Mouse (Mus musculus): ENCODE results near the gene Trip11. TPM values are rescaled to one million over a fixed set of nuclear protein-coding genes. Genes with fewer than 3 reads are reported as not detected.
A peak's percentile ranks its signal among the peaks of the same experiment; 100 is the strongest.

Trip11 gene
- total and polyA plus RNA-seq, 2 experiments from 2014 or later: 24.8 to 26.3 TPM

GRCm38 (mm10) chr12:101823161-101823560 is 89.9 kb downstream of the Trip11 start:
- TF ChIP-seq CTCF (IDR thresholded peaks at IDR 0.05): no peak
- Histone ChIP-seq H3K9ac (replicated peaks; ENCODE audit: low read length, poor library complexity, severe bottlenecking) (no peak overlapping the region), H3K27ac (ENCODE audit: low read depth, low read length) (no peak overlapping the region), H3K9me3 (ENCODE audit: low read length) (no peaks in the 10 kb centered on the region), H3K27me3 (ENCODE audit: insufficient read depth, low read length) (no peaks in the 10 kb centered on the region; the same call in 1 of the 2 replicates), H3K4me1 (ENCODE audit: insufficient read depth, low read length) (peaks cover 4% of the 10 kb centered on the region; the same call in 1 of the 2 replicates), H3K4me3 (ENCODE audit: low read depth, low read length) (no peak overlapping the region), H3K36me3 (ENCODE audit: insufficient read depth, low read length) (no peaks in the 10 kb centered on the region), H3K4me2 (ENCODE audit: low read depth, low read length, poor library complexity, severe bottlenecking) (no peak overlapping the region)
- WGBS: 94% methylated on average over 4 of the region's 4 CpGs
- ATAC-seq (ENCODE audit: low FRiP score) (no peak), DNase-seq (ENCODE audit: low spot score) (no peak)

- 37% methylated on average over 3 of the region's 3 CpGs for WGBS
- no peaks in the 10 kb centered on the region for H3K36me3 ChIP-seq (ENCODE audit: insufficient read depth, low read length)
- H3K9ac ChIP-seq (replicated peaks; ENCODE audit: low read length, poor library complexity, severe bottlenecking): no peak overlapping the region
- H3K27ac ChIP-seq (ENCODE audit: low read depth, low read length): no peak overlapping the region
- H3K4me2 ChIP-seq (ENCODE audit: low read depth, low read length, poor library complexity, severe bottlenecking): no peak overlapping the region
- ATAC-seq (ENCODE audit: low FRiP score) (no peak), DNase-seq (ENCODE audit: low spot score) (no peak)
- no peak for TF ChIP-seq CTCF (IDR thresholded peaks at IDR 0.05)
- H3K27me3 ChIP-seq (ENCODE audit: insufficient read depth, low read length): no peaks in the 10 kb centered on the region; the same call in 1 of the 2 replicates
- no peak overlapping the region for H3K4me3 ChIP-seq (ENCODE audit: low read depth, low read length)
- H3K4me1 ChIP-seq (ENCODE audit: insufficient read depth, low read length): peaks cover 4% of the 10 kb centered on the region; the same call in 1 of the 2 replicates
- H3K9me3 ChIP-seq (ENCODE audit: low read length): no peaks in the 10 kb centered on the region
These were observed 91.5 kb downstream of the Trip11 start for GRCm38 (mm10) chr12:101821596-101821995.

- TF ChIP-seq CTCF (IDR thresholded peaks at IDR 0.05): no peak
- Histone ChIP-seq H3K4me1 (ENCODE audit: insufficient read depth, low read length) (peaks cover 4% of the 10 kb centered on the region; the same call in 1 of the 2 replicates), H3K9me3 (ENCODE audit: low read length) (no peaks in the 10 kb centered on the region), H3K4me3 (ENCODE audit: low read depth, low read length) (peak overlapping the region; percentile 56), H3K27me3 (ENCODE audit: insufficient read depth, low read length) (no peaks in the 10 kb centered on the region; the same call in 1 of the 2 replicates), H3K36me3 (ENCODE audit: insufficient read depth, low read length) (no peaks in the 10 kb centered on the region), H3K4me2 (ENCODE audit: low read depth, low read length, poor library complexity, severe bottlenecking) (peak overlapping the region; percentile 98), H3K27ac (ENCODE audit: low read depth, low read length) (no peak overlapping the region), H3K9ac (replicated peaks; ENCODE audit: low read length, poor library complexity, severe bottlenecking) (no peak overlapping the region)
- 48% methylated on average over 9 of the region's 9 CpGs for WGBS
- no peak for DNase-seq (ENCODE audit: low spot score)
- ATAC-seq (ENCODE audit: low FRiP score): 0 out of 2 replicates have a peak, but pooled peaks have one; percentile 15
These were observed 93.5 kb downstream of the Trip11 start for GRCm38 (mm10) chr12:101819570-101819969.

GRCm38 (mm10) chr12:101818608-101819370 is 94.3 kb downstream of the Trip11 start, which contains the start of gene Fbln5:
TSS of gene Fbln5 (minus strand) at chr12:101819055.
- H3K4me1 ChIP-seq (ENCODE audit: insufficient read depth, low read length): peaks cover 4% of the 10 kb centered on the region; the same call in 1 of the 2 replicates
- no peaks in the 10 kb centered on the region for H3K36me3 ChIP-seq (ENCODE audit: insufficient read depth, low read length)
- H3K4me2 ChIP-seq (ENCODE audit: low read depth, low read length, poor library complexity, severe bottlenecking): peak within 1 kb of the TSS; percentile 98
- H3K27me3 ChIP-seq (ENCODE audit: insufficient read depth, low read length): no peaks in the 10 kb centered on the region; the same call in 1 of the 2 replicates
- no peak within 1 kb of the TSS for H3K27ac ChIP-seq (ENCODE audit: low read depth, low read length)
- no peak for TF ChIP-seq CTCF (IDR thresholded peaks at IDR 0.05)
- 1% methylated on average over 46 of the region's 46 CpGs for WGBS
- ATAC-seq (ENCODE audit: low FRiP score) (0 out of 2 replicates have a peak, but pooled peaks have one; percentile 36), DNase-seq (ENCODE audit: low spot score) (peak; percentile 25)
- peak within 1 kb of the TSS; percentile 56 for H3K4me3 ChIP-seq (ENCODE audit: low read depth, low read length)
- H3K9me3 ChIP-seq (ENCODE audit: low read length): no peaks in the 10 kb centered on the region
- H3K9ac ChIP-seq (replicated peaks; ENCODE audit: low read length, poor library complexity, severe bottlenecking): peak within 1 kb of the TSS; percentile 54

- peaks cover 4% of the 10 kb centered on the region; the same call in 1 of the 2 replicates for H3K4me1 ChIP-seq (ENCODE audit: insufficient read depth, low read length)
- WGBS: 20% methylated on average over 11 of the region's 11 CpGs
- H3K36me3 ChIP-seq (ENCODE audit: insufficient read depth, low read length): no peaks in the 10 kb centered on the region
- H3K27me3 ChIP-seq (ENCODE audit: insufficient read depth, low read length): no peaks in the 10 kb centered on the region; the same call in 1 of the 2 replicates
- H3K4me2 ChIP-seq (ENCODE audit: low read depth, low read length, poor library complexity, severe bottlenecking): peak overlapping the region; percentile 98
- ATAC-seq (ENCODE audit: low FRiP score): no peak
- H3K4me3 ChIP-seq (ENCODE audit: low read depth, low read length): peak overlapping the region; percentile 56
- H3K27ac ChIP-seq (ENCODE audit: low read depth, low read length): no peak overlapping the region
- no peaks in the 10 kb centered on the region for H3K9me3 ChIP-seq (ENCODE audit: low read length)
- no peak for DNase-seq (ENCODE audit: low spot score)
- H3K9ac ChIP-seq (replicated peaks; ENCODE audit: low read length, poor library complexity, severe bottlenecking): peak overlapping the region; percentile 54; the same call in 1 of the 2 replicates
- no peak for TF ChIP-seq CTCF (IDR thresholded peaks at IDR 0.05)
These were observed 94.8 kb downstream of the Trip11 start for GRCm38 (mm10) chr12:101818246-101818607.

GRCm38 (mm10) chr12:101816810-101817209 is 96.3 kb downstream of the Trip11 start:
- Histone ChIP-seq H3K9ac (replicated peaks; ENCODE audit: low read length, poor library complexity, severe bottlenecking) (no peak overlapping the region), H3K36me3 (ENCODE audit: insufficient read depth, low read length) (no peaks in the 10 kb centered on the region), H3K9me3 (ENCODE audit: low read length) (no peaks in the 10 kb centered on the region), H3K4me1 (ENCODE audit: insufficient read depth, low read length) (peaks cover 4% of the 10 kb centered on the region; the same call in 1 of the 2 replicates), H3K4me3 (ENCODE audit: low read depth, low read length) (no peak overlapping the region), H3K27ac (ENCODE audit: low read depth, low read length) (no peak overlapping the region), H3K27me3 (ENCODE audit: insufficient read depth, low read length) (no peaks in the 10 kb centered on the region; the same call in 1 of the 2 replicates), H3K4me2 (ENCODE audit: low read depth, low read length, poor library complexity, severe bottlenecking) (no peak overlapping the region)
- WGBS: 52% methylated on average over 5 of the region's 5 CpGs
- TF ChIP-seq CTCF (IDR thresholded peaks at IDR 0.05): peak; percentile 33; the same call in 1 of the 2 replicates
- ATAC-seq (ENCODE audit: low FRiP score): no peak
- no peak for DNase-seq (ENCODE audit: low spot score)

Measured in midbrain, postnatal 0 days (tissue).